Mouse (Mus musculus): Measurements from ENCODE around the gene Hyal3. TPM values are rescaled to one million over a fixed set of nuclear protein-coding genes. Genes with fewer than 3 reads are reported as not detected.
A peak's percentile ranks its signal among the peaks of the same experiment; 100 is the strongest.

Gene Hyal3
- polyA plus RNA-seq, 1 experiment, result 1.6 TPM

- Histone ChIP-seq H3K27ac (ENCODE audit: insufficient read depth, low read depth, low read length) (no peak overlapping the region), H3K27me3 (replicated peaks; ENCODE audit: control insufficient read depth, insufficient read depth, low read length) (no peaks in the 10 kb centered on the region), H3K4me3 (ENCODE audit: insufficient read depth, low read depth, low read length) (no peak overlapping the region), H3K4me1 (ENCODE audit: control insufficient read depth, insufficient read depth, low read length) (peaks cover 6% of the 10 kb centered on the region; the same call in 1 of the 2 replicates), H3K36me3 (ENCODE audit: control insufficient read depth, insufficient read depth, low read length) (no peaks in the 10 kb centered on the region)
- no peak for TF ChIP-seq CTCF (conservative IDR thresholded peaks at IDR 0.05; ENCODE audit: insufficient read depth, insufficient read length, low read depth, low read length)
- 27% methylated on average over 4 of the region's 4 CpGs for WGBS
- no peak for DNase-seq
Measured at GRCm38 (mm10) chr9:107630576-107630975, 50.0 kb downstream of the Hyal3 start.

GRCm38 (mm10) chr9:107631311-107631826 is 50.8 kb downstream of the Hyal3 start:
- TF ChIP-seq CTCF (conservative IDR thresholded peaks at IDR 0.05; ENCODE audit: insufficient read depth, insufficient read length, low read depth, low read length), result no peak
- no peak for TF ChIP-seq POLR2A (IDR thresholded peaks at IDR 0.05; ENCODE audit: low read depth, low read length)
- WGBS, result 69% methylated on average over 9 of the region's 9 CpGs

GRCm38 (mm10) chr9:107631861-107632260 is 51.2 kb downstream of the Hyal3 start:
- Histone ChIP-seq H3K4me1 (ENCODE audit: control insufficient read depth, insufficient read depth, low read length) (peaks cover 8% of the 10 kb centered on the region; the same call in 1 of the 2 replicates), H3K4me3 (ENCODE audit: insufficient read depth, low read depth, low read length) (no peak overlapping the region), H3K27ac (ENCODE audit: insufficient read depth, low read depth, low read length) (no peak overlapping the region), H3K36me3 (ENCODE audit: control insufficient read depth, insufficient read depth, low read length) (no peaks in the 10 kb centered on the region), H3K27me3 (replicated peaks; ENCODE audit: control insufficient read depth, insufficient read depth, low read length) (no peaks in the 10 kb centered on the region)
- DNase-seq, result no peak
- WGBS, result 87% methylated on average over 8 of the region's 8 CpGs
- TF ChIP-seq CTCF (conservative IDR thresholded peaks at IDR 0.05; ENCODE audit: insufficient read depth, insufficient read length, low read depth, low read length) (no peak), POLR2A (IDR thresholded peaks at IDR 0.05; ENCODE audit: low read depth, low read length) (no peak)

More at GRCm38 (mm10) chr9:107631311-107631826, 50.8 kb downstream of the Hyal3 start:
- Histone ChIP-seq H3K27ac (ENCODE audit: insufficient read depth, low read depth, low read length) (no peak overlapping the region), H3K4me1 (ENCODE audit: control insufficient read depth, insufficient read depth, low read length) (peaks cover 8% of the 10 kb centered on the region; the same call in 1 of the 2 replicates), H3K27me3 (replicated peaks; ENCODE audit: control insufficient read depth, insufficient read depth, low read length) (no peaks in the 10 kb centered on the region), H3K36me3 (ENCODE audit: control insufficient read depth, insufficient read depth, low read length) (no peaks in the 10 kb centered on the region), H3K4me3 (ENCODE audit: insufficient read depth, low read depth, low read length) (no peak overlapping the region)
- DNase-seq, result no peak

- Histone ChIP-seq H3K27me3 (replicated peaks; ENCODE audit: control insufficient read depth, insufficient read depth, low read length) (no peaks in the 10 kb centered on the region), H3K4me1 (ENCODE audit: control insufficient read depth, insufficient read depth, low read length) (peaks cover 8% of the 10 kb centered on the region; the same call in 1 of the 2 replicates), H3K36me3 (ENCODE audit: control insufficient read depth, insufficient read depth, low read length) (no peaks in the 10 kb centered on the region), H3K27ac (ENCODE audit: insufficient read depth, low read depth, low read length) (peak overlapping the region; percentile 70), H3K4me3 (ENCODE audit: insufficient read depth, low read depth, low read length) (peak overlapping the region; percentile 71)
- DNase-seq, result peak; percentile 65
- TF ChIP-seq POLR2A (IDR thresholded peaks at IDR 0.05; ENCODE audit: low read depth, low read length) (no peak), CTCF (conservative IDR thresholded peaks at IDR 0.05; ENCODE audit: insufficient read depth, insufficient read length, low read depth, low read length) (no peak)
- 33% methylated on average over 6 of the region's 6 CpGs for WGBS
Measured at GRCm38 (mm10) chr9:107632478-107632877, 51.9 kb downstream of the Hyal3 start.

- TF ChIP-seq POLR2A (IDR thresholded peaks at IDR 0.05; ENCODE audit: low read depth, low read length), result no peak
- no peak for TF ChIP-seq CTCF (conservative IDR thresholded peaks at IDR 0.05; ENCODE audit: insufficient read depth, insufficient read length, low read depth, low read length)
- Histone ChIP-seq H3K27ac (ENCODE audit: insufficient read depth, low read depth, low read length) (peak overlapping the region; percentile 83), H3K36me3 (ENCODE audit: control insufficient read depth, insufficient read depth, low read length) (no peaks in the 10 kb centered on the region), H3K27me3 (replicated peaks; ENCODE audit: control insufficient read depth, insufficient read depth, low read length) (no peaks in the 10 kb centered on the region), H3K4me1 (ENCODE audit: control insufficient read depth, insufficient read depth, low read length) (0 out of 2 replicates have a peak, but pooled peaks cover 3% of the 10 kb centered on the region), H3K4me3 (ENCODE audit: insufficient read depth, low read depth, low read length) (peak overlapping the region; percentile 71)
- WGBS, result 2% methylated on average over 33 of the region's 33 CpGs
- DNase-seq, result peak; percentile 87
Measured at GRCm38 (mm10) chr9:107633091-107633660, 52.6 kb downstream of the Hyal3 start.

GRCm38 (mm10) chr9:107633661-107634405 is 53.2 kb downstream of the Hyal3 start:
- Histone ChIP-seq H3K36me3 (ENCODE audit: control insufficient read depth, insufficient read depth, low read length) (no peaks in the 10 kb centered on the region), H3K27ac (ENCODE audit: insufficient read depth, low read depth, low read length) (peak overlapping the region; percentile 83), H3K4me1 (ENCODE audit: control insufficient read depth, insufficient read depth, low read length) (0 out of 2 replicates have a peak, but pooled peaks cover 3% of the 10 kb centered on the region), H3K4me3 (ENCODE audit: insufficient read depth, low read depth, low read length) (peak overlapping the region; percentile 71), H3K27me3 (replicated peaks; ENCODE audit: control insufficient read depth, insufficient read depth, low read length) (no peaks in the 10 kb centered on the region)
- peak; percentile 40 for DNase-seq
- WGBS, result 2% methylated on average over 15 of the region's 15 CpGs
- TF ChIP-seq POLR2A (IDR thresholded peaks at IDR 0.05; ENCODE audit: low read depth, low read length) (no peak), CTCF (conservative IDR thresholded peaks at IDR 0.05; ENCODE audit: insufficient read depth, insufficient read length, low read depth, low read length) (no peak)

Data from kidney, adult 2 months (tissue).